Mouse (Mus musculus) cerebellum, adult 9-10 months (tissue): Measurements from ENCODE around the gene Tff1.

Experiments used
- DNase-seq: peaks from one replicate; pipeline ENCODE4 v3.0.0; 2022

Tff1 gene

GRCm38 (mm10) chr17:31152512-31152911, 12.6 kb downstream of the Tff1 start:
- no peak for DNase-seq

- no peak for DNase-seq
Measured at GRCm38 (mm10) chr17:31145998-31146397, 19.1 kb downstream of the Tff1 start.

- DNase-seq: no peak
Measured at GRCm38 (mm10) chr17:31144040-31145037, 20.7 kb downstream of the Tff1 start, which contains the start of gene Tff2. Gene Tff2, minus strand, starts transcription at chr17:31144282.

GRCm38 (mm10) chr17:31142116-31142515, 23.0 kb downstream of the Tff1 start:
- DNase-seq: no peak

GRCm38 (mm10) chr17:31138398-31138797, 26.7 kb downstream of the Tff1 start:
- DNase-seq: peak; percentile 88

- no peak for DNase-seq
Measured at GRCm38 (mm10) chr17:31136821-31137220, 28.3 kb downstream of the Tff1 start.

GRCm38 (mm10) chr17:31136291-31136690, 28.8 kb downstream of the Tff1 start:
- DNase-seq: peak; percentile 13

- DNase-seq: no peak
Measured at GRCm38 (mm10) chr17:31134913-31135312, 30.2 kb downstream of the Tff1 start.

- DNase-seq: peak; percentile 12
Measured at GRCm38 (mm10) chr17:31133776-31134175, 31.3 kb downstream of the Tff1 start.

- peak; percentile 97 for DNase-seq
Measured at GRCm38 (mm10) chr17:31131269-31131821, 33.7 kb downstream of the Tff1 start.

GRCm38 (mm10) chr17:31129452-31129851, 35.6 kb downstream of the Tff1 start, which contains the start of gene Tff3:
Gene Tff3, minus strand, starts transcription at chr17:31129646.
- no peak for DNase-seq

GRCm38 (mm10) chr17:31128708-31129318, 36.3 kb downstream of the Tff1 start:
- peak; percentile 73 for DNase-seq

GRCm38 (mm10) chr17:31125548-31126266, 39.4 kb downstream of the Tff1 start:
- DNase-seq: peak; percentile 99

- peak; percentile 80 for DNase-seq
Measured at GRCm38 (mm10) chr17:31121975-31122374, 43.1 kb downstream of the Tff1 start.

- DNase-seq: peak; percentile 87
Measured at GRCm38 (mm10) chr17:31119429-31119828, 45.6 kb downstream of the Tff1 start.

- no peak for DNase-seq
Measured at GRCm38 (mm10) chr17:31117946-31118345, 47.1 kb downstream of the Tff1 start.

- DNase-seq: no peak
Measured at GRCm38 (mm10) chr17:31116063-31116462, 49.0 kb downstream of the Tff1 start.

GRCm38 (mm10) chr17:31113191-31113856, 51.8 kb downstream of the Tff1 start:
- no peak for DNase-seq
